Mouse (Mus musculus) liver, adult 2 months (tissue): ENCODE measurements at regions not wholly inside any gene's neighbourhood (a gene's known extent, or its start where the extent isn't known, plus 50 kb on each side); places are given as distances from the start of the nearest gene placed in this dataset.
A peak's percentile ranks its signal among the peaks of the same experiment; 100 is the strongest.

Experiments
- DNase-seq: peaks from one replicate; pipeline ENCODE4 v3.0.0-alpha.2; 2011; ENCODE audit warnings: low read depth, low spot score; ENCODE audit errors: extremely low read depth
- H3K27ac ChIP-seq: fragments of 200-500 bp; replicated peaks from 2 replicates; pipeline ENCODE4 v1.5.1; 2012; ENCODE audit warnings: low read depth, mild to moderate bottlenecking, control low read depth, inconsistent platforms, low read length; ENCODE audit not compliant: insufficient read depth
- H3K27me3 ChIP-seq: fragments of 200-500 bp; 2 replicates; pipeline ENCODE4 v1.6.1; 2012; ENCODE audit warnings: mild to moderate bottlenecking, moderate library complexity, low read length, inconsistent platforms; ENCODE audit not compliant: control insufficient read depth, insufficient read depth
- H3K36me3 ChIP-seq: fragments of 200-500 bp; 2 replicates; pipeline ENCODE4 v1.6.1; 2012; ENCODE audit warnings: low read length, inconsistent platforms; ENCODE audit not compliant: control insufficient read depth, insufficient read depth
- H3K4me1 ChIP-seq: fragments of 200-500 bp; 2 replicates; pipeline ENCODE4 v1.6.1; 2011; ENCODE audit warnings: low read length; ENCODE audit not compliant: control insufficient read depth, insufficient read depth
- H3K4me3 ChIP-seq: fragments of 200-500 bp; 2 replicates; pipeline ENCODE4 v1.5.1; 2011; ENCODE audit warnings: low read depth, mild to moderate bottlenecking, control low read depth, low read length, moderate library complexity; ENCODE audit not compliant: insufficient read depth
- H3K79me2 ChIP-seq: fragments of 200-500 bp; 2 replicates; pipeline ENCODE4 v1.6.1; 2012; ENCODE audit warnings: inconsistent platforms, mild to moderate bottlenecking, low read length, moderate library complexity; ENCODE audit not compliant: control insufficient read depth, insufficient read depth
- H3K9ac ChIP-seq: fragments of 200-500 bp; 2 replicates; pipeline ENCODE4 v1.6.1; 2012; ENCODE audit warnings: low read depth, mild to moderate bottlenecking, control low read depth, inconsistent platforms, low read length
- CTCF ChIP-seq: fragments of 200-500 bp; IDR thresholded peaks from 2 replicates; pipeline ENCODE4 v1.5.1; 2011; ENCODE audit warnings: low read depth, low read length, control low read depth
- POLR2A ChIP-seq: fragments of 200-500 bp; IDR thresholded peaks from 2 replicates; pipeline ENCODE4 v1.6.1; 2011; ENCODE audit warnings: low read length, control low read depth; ENCODE audit not compliant: insufficient read depth; ENCODE audit errors: extremely low read depth
- WGBS: fragments of 180-500 bp; shearing (Covaris S2); methylation state at CpG from one replicate; pipeline ENCODE4 v1.1.7; 2018; 5-methylcytosine and 5-hydroxymethylcytosine counted together

DNA sequence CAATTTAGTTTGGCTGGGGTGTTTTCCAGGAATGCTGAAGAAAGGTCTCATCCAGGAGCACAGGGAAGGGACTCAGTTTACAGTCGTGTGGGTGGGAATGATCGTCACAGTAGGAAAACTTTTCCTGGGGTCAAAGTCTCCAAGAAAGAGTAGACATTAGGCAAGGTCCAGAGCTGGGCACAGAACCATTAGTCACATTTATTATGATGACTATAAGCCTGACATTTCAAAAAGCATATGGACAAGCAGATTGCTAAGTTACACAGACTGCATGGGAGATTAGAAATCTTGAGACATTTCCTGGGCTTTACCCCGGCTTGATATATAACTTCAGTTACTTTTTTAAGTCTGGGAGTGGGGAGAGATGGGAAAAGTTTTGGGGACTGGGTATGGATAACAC, 139.6 kb upstream of the Map3k1 start:
- Histone ChIP-seq H3K79me2 (no peaks in the 10 kb centered on the region), H3K4me3 (no peak overlapping the region), H3K27me3 (no peaks in the 10 kb centered on the region), H3K27ac (no peak overlapping the region), H3K36me3 (no peaks in the 10 kb centered on the region), H3K9ac (no peak overlapping the region), H3K4me1 (no peaks in the 10 kb centered on the region)
- 43% methylated on average over 3 of the region's 3 CpGs for WGBS
- no peak for DNase-seq
- TF ChIP-seq CTCF (no peak), POLR2A (no peak)

DNA sequence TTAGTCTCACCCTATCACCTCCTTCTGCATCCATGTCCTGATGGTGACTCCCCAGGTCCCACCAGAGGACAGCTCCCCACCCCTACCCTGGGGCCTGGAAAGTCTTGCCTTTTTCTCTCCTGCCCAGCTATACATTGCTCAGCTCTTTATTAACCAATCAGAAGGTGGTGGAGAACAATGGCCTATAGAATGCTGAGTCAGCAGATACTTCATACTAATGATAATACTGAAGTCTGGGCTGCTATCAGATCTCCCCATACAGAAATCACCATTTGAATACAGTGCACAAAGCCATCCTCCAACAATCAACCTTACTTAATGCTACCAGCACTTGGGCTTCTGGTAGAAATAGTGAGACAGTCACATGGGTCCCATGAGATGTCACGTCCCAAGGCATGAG, 141.2 kb upstream of the Map3k1 start:
- TF ChIP-seq POLR2A: no peak
- no peak for TF ChIP-seq CTCF
- 95% methylated on average over 1 of the region's 1 CpGs for WGBS
- Histone ChIP-seq H3K27me3 (no peaks in the 10 kb centered on the region), H3K4me3 (no peak overlapping the region), H3K27ac (no peak overlapping the region), H3K36me3 (no peaks in the 10 kb centered on the region), H3K4me1 (no peaks in the 10 kb centered on the region), H3K9ac (no peak overlapping the region), H3K79me2 (no peaks in the 10 kb centered on the region)
- DNase-seq: no peak

DNA sequence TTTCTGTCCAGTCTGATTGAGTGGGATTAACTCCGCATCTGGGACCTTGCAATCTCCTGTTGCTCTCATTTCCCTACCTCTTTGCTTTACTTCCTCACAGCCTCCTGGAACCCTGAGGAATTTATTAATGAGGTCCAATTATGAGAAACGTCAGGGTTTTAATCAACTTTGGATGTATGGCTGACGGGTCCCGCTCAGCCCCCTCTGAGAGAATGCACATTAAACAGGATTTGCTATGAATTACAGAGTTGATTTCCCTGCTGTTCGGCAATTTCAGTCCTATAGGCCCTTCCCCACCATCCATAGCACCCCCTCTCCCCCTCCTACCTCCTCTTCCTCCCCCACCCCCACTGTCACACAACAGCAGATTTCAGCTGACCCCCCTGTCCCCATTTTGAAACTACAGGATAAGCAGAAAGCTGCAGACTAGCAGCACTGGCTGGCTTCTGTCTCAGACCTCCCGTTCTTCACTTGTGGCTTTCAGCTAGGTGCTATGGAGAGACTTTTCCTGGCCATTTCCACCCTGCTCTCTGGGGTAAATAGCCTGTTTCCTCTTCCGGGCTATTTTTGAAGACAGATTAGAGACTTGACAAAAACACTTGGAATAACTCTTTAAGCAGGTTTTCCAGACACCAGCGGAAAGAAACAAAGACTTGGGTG, 145.2 kb upstream of the Map3k1 start:
- no peak overlapping the region for H3K4me3 ChIP-seq
- TF ChIP-seq POLR2A: no peak
- TF ChIP-seq CTCF: no peak
- H3K36me3 ChIP-seq: no peaks in the 10 kb centered on the region
- no peaks in the 10 kb centered on the region for H3K27me3 ChIP-seq
- DNase-seq: no peak
- H3K27ac ChIP-seq: no peak overlapping the region
- H3K79me2 ChIP-seq: no peaks in the 10 kb centered on the region
- 82% methylated on average over 8 of the region's 8 CpGs for WGBS
- no peak overlapping the region for H3K9ac ChIP-seq
- 0 out of 2 replicates have a peak, but pooled peaks cover 2% of the 10 kb centered on the region for H3K4me1 ChIP-seq

DNA sequence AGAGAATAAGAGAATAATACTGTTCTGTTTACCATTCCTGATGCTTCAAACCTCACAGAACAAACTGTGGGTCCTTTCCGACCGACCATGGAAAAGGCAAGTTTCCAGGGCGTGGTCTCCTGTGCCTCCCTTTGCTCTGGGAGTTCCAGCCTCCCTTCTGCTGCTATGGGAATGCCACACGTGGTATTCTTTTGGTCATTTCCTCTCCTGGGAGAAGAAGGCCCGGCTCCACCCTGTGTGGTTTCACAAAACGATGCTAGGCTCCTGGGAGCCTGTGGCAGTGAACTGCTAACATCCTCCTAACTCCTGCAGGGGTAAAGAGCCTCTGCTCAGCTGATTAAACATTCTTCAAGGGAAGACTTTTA, 145.7 kb upstream of the Map3k1 start:
- DNase-seq: no peak
- no peak overlapping the region for H3K27ac ChIP-seq
- WGBS: 32% methylated on average over 6 of the region's 6 CpGs

GRCm38 (mm10) chr13:111957118-111957517, 148.3 kb upstream of the Map3k1 start:
- no peaks in the 10 kb centered on the region for H3K27me3 ChIP-seq
- no peak overlapping the region for H3K27ac ChIP-seq
- no peaks in the 10 kb centered on the region for H3K79me2 ChIP-seq
- WGBS: 4% methylated on average over 3 of the region's 3 CpGs
- no peak for TF ChIP-seq POLR2A
- no peak for TF ChIP-seq CTCF
- H3K4me1 ChIP-seq: 0 out of 2 replicates have a peak, but pooled peaks cover 2% of the 10 kb centered on the region
- H3K4me3 ChIP-seq: no peak overlapping the region
- H3K9ac ChIP-seq: no peak overlapping the region
- no peaks in the 10 kb centered on the region for H3K36me3 ChIP-seq
- peak; percentile 62 for DNase-seq

More for the DNA sequence above, 145.7 kb upstream of the Map3k1 start:
- Histone ChIP-seq H3K36me3 (no peaks in the 10 kb centered on the region), H3K4me1 (0 out of 2 replicates have a peak, but pooled peaks cover 2% of the 10 kb centered on the region), H3K79me2 (no peaks in the 10 kb centered on the region), H3K9ac (no peak overlapping the region), H3K4me3 (no peak overlapping the region), H3K27me3 (no peaks in the 10 kb centered on the region)
- no peak for TF ChIP-seq POLR2A
- no peak for TF ChIP-seq CTCF

DNA sequence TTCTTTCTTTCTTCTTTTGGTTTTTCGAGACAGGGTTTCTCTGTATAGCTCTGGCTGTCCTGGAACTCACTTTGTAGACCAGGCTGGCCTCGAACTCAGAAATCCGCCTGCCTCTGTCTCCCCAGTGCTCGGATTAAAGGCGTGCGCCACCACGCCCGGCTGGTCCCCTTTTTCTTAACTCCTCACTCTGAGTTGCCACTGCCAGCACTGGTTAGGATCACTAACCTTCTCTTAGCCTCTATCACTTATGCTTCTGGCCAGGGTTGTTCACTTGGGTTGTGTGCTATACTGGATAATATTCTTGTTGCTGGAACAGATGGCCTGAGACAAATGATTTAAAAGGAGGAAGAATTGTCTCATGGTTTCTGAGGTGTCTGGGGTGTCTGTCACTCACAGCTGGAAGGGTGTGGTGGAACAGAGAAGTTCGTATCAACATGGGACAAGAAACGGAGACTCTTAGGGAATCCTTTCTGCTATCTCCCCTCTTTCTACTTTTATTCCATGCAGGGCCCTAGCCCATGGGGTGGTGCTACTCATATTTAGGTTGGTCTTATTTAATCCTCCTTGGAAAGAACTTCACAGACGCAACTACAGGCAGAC, 149.0 kb upstream of the Map3k1 start:
- no peak overlapping the region for H3K4me3 ChIP-seq
- no peak overlapping the region for H3K9ac ChIP-seq

More for the DNA sequence above, 149.0 kb upstream of the Map3k1 start:
- Histone ChIP-seq H3K79me2 (no peaks in the 10 kb centered on the region), H3K27me3 (no peaks in the 10 kb centered on the region), H3K4me1 (0 out of 2 replicates have a peak, but pooled peaks cover 2% of the 10 kb centered on the region), H3K36me3 (no peaks in the 10 kb centered on the region), H3K27ac (no peak overlapping the region)
- 90% methylated on average over 11 of the region's 11 CpGs for whole genome bisulfite sequencing
- no peak for DNase-seq
- TF ChIP-seq POLR2A: no peak
- no peak for TF ChIP-seq CTCF
